Mouse (Mus musculus) bone marrow, adult 2 months (tissue): ENCODE measurements around the gene Esrrg.

Experiments
- CTCF ChIP-seq: fragments of 200-500 bp; IDR thresholded peaks from 2 replicates; pipeline ENCODE4 v1.5.1; 2011; ENCODE audit warnings: low read length, control low read depth; ENCODE audit not compliant: control insufficient read depth, insufficient read depth
- POLR2A ChIP-seq: fragments of 200-500 bp; IDR thresholded peaks from 2 replicates; pipeline ENCODE4 v1.6.1; 2011; ENCODE audit warnings: low read depth, mild to moderate bottlenecking, control low read depth, low read length, borderline replicate concordance; ENCODE audit not compliant: control insufficient read depth

- TF ChIP-seq CTCF (no peak), POLR2A (no peak)
These were observed 21.8 kb downstream of the Esrrg start for GRCm38 (mm10) chr1:187630361-187630760.
